Mouse (Mus musculus) stomach, postnatal 0 days (tissue): ENCODE measurements around the gene Tmem198b.

ENCODE experiments used
- CTCF ChIP-seq: IDR thresholded peaks from 2 replicates; pipeline ENCODE4 v1.5.1; 2016; ENCODE audit warnings: antibody characterized with exemption, low read depth, mild to moderate bottlenecking, moderate library complexity
- EP300 ChIP-seq: optimal IDR thresholded peaks from 2 replicates; pipeline ENCODE3; 2016; ENCODE audit warnings: antibody characterized with exemption

GRCm38 (mm10) chr10:128772895-128773294 lies 31.3 kb downstream of the Tmem198b start:
- TF ChIP-seq CTCF (peak; percentile 62), EP300 (no peak)
